Mouse (Mus musculus) embryonic facial prominence, embryonic 12.5 days (tissue): ENCODE data around the gene Enpp6. TPM values are rescaled to one million over a fixed set of nuclear protein-coding genes. Genes with fewer than 3 reads are reported as not detected.

Experiments
- ATAC-seq: fragments of 200-750 bp; cut with Nextera tagmentation; 2 replicates; pipeline ENCODE4 v1.8.0; 2017; ENCODE audit not compliant: insufficient number of reproducible peaks, insufficient read depth, low FRiP score, low TSS enrichment
- H3K27ac ChIP-seq: fragments of 300-500 bp; sonication (generic); 2 replicates; pipeline ENCODE4 v1.5.1; 2016; ENCODE audit warnings: mild to moderate bottlenecking
- H3K27me3 ChIP-seq: fragments of 300-500 bp; sonication (generic); 2 replicates; pipeline ENCODE4 v1.6.1; 2016; ENCODE audit warnings: mild to moderate bottlenecking, moderate library complexity
- H3K36me3 ChIP-seq: fragments of 300-500 bp; sonication (generic); 2 replicates; pipeline ENCODE4 v1.6.1; 2016; ENCODE audit warnings: mild to moderate bottlenecking
- H3K4me1 ChIP-seq: fragments of 300-500 bp; sonication (generic); 2 replicates; pipeline ENCODE4 v1.6.1; 2016
- H3K4me2 ChIP-seq: fragments of 300-500 bp; sonication (generic); replicated peaks from 2 replicates; pipeline ENCODE4 v1.6.1; 2016; ENCODE audit warnings: mild to moderate bottlenecking, moderate library complexity
- H3K4me3 ChIP-seq: fragments of 300-500 bp; sonication (generic); 2 replicates; pipeline ENCODE4 v1.5.1; 2016; ENCODE audit warnings: mild to moderate bottlenecking
- H3K9ac ChIP-seq: fragments of 300-500 bp; sonication (generic); 2 replicates; pipeline ENCODE4 v1.6.1; 2016; ENCODE audit warnings: mild to moderate bottlenecking, moderate library complexity
- H3K9me3 ChIP-seq: fragments of 300-500 bp; sonication (generic); 2 replicates; pipeline ENCODE4 v1.6.1; 2016; ENCODE audit warnings: mild to moderate bottlenecking, moderate library complexity
- WGBS: fragments of 180-500 bp; shearing (Covaris S2); methylation state at CpG from one replicate; pipeline ENCODE4 v1.1.7; 2016; 5-methylcytosine and 5-hydroxymethylcytosine counted together
- polyA plus RNA-seq: library from polyadenylated mRNA; unstranded; fragments of >200 nt; fragmentation: Nextera tagmentation; extraction: Ambion mirVana; gene quantifications from 2 replicates; pipeline ENCODE4 v1.2.1, GENCODE M21; 2016

Gene Enpp6
- polyA plus RNA-seq, 1 experiment from 2014 or later = 0.46 TPM

- H3K9ac ChIP-seq = no peak overlapping the region
- no peaks in the 10 kb centered on the region for H3K9me3 ChIP-seq
- H3K27ac ChIP-seq = no peak overlapping the region
- ATAC-seq = no peak
- no peaks in the 10 kb centered on the region for H3K27me3 ChIP-seq
- H3K4me2 ChIP-seq = no peak overlapping the region
- no peak overlapping the region for H3K4me3 ChIP-seq
- H3K4me1 ChIP-seq = 0 out of 2 replicates have a peak, but pooled peaks cover 4% of the 10 kb centered on the region
- 24% methylated on average over 8 of the region's 8 CpGs for WGBS
- no peaks in the 10 kb centered on the region for H3K36me3 ChIP-seq
Measured at GRCm38 (mm10) chr8:46963619-46964145, 23.0 kb upstream of the Enpp6 start.

DNA sequence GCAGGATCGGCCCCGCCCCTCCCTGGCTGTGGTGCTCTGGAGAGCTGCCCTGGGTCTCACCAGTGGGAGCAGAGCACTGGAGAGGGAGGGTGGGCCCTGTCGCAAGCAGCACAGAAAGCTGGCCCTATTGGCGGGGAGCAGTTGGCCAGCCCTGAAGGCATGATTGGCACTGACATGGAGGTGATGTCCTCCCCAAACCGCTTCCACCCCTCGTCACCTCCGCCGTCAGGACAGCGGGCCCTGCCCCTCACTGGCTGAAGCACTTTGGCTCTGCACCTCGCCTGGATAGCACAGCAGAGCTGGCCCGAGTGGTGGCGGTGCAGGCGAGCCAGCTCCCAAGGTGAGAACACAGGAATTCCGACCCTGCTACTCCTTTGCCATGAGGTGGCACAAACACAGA, 20.9 kb upstream of the Enpp6 start:
- Histone ChIP-seq H3K27me3 (no peaks in the 10 kb centered on the region), H3K4me1 (0 out of 2 replicates have a peak, but pooled peaks cover 4% of the 10 kb centered on the region), H3K4me2 (no peak overlapping the region), H3K4me3 (no peak overlapping the region), H3K9me3 (no peaks in the 10 kb centered on the region), H3K9ac (no peak overlapping the region), H3K36me3 (no peaks in the 10 kb centered on the region), H3K27ac (no peak overlapping the region)
- ATAC-seq = no peak
- 58% methylated on average over 14 of the region's 14 CpGs for WGBS

DNA sequence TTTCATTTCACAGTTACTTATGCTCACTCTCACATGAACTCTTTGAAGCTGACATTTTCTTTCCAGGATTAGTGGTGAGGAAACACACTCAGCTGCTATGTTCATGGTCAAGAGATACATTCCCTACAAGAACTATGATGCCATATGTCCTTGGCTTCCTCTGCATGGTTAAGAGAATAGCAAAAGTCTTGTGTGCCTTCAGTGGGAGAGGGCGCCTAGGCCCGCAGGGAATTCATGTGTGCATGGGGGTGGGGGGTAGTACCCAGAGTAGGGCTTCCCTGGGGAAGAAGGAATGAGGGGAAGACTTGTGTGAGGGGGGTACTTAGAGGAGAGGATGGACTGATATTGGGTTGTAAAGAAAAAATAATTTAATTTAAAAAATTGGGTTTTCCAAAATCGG, 18.0 kb upstream of the Enpp6 start:
- ATAC-seq = no peak
- Histone ChIP-seq H3K4me2 (no peak overlapping the region), H3K36me3 (no peaks in the 10 kb centered on the region), H3K27me3 (no peaks in the 10 kb centered on the region), H3K9ac (no peak overlapping the region), H3K27ac (no peak overlapping the region), H3K9me3 (no peaks in the 10 kb centered on the region), H3K4me1 (no peaks in the 10 kb centered on the region), H3K4me3 (no peak overlapping the region)
- 88% methylated on average over 3 of the region's 3 CpGs for whole genome bisulfite sequencing

GRCm38 (mm10) chr8:46969386-46969785, 17.3 kb upstream of the Enpp6 start:
- H3K4me1 ChIP-seq = no peaks in the 10 kb centered on the region
- H3K27ac ChIP-seq = no peak overlapping the region
- H3K4me2 ChIP-seq = no peak overlapping the region
- no peaks in the 10 kb centered on the region for H3K36me3 ChIP-seq
- no peaks in the 10 kb centered on the region for H3K9me3 ChIP-seq
- H3K4me3 ChIP-seq = no peak overlapping the region
- no peaks in the 10 kb centered on the region for H3K27me3 ChIP-seq
- 73% methylated on average over 2 of the region's 2 CpGs for WGBS
- no peak overlapping the region for H3K9ac ChIP-seq
- no peak for ATAC-seq

GRCm38 (mm10) chr8:46977376-46977775, 9.3 kb upstream of the Enpp6 start:
- Histone ChIP-seq H3K27ac (no peak overlapping the region), H3K9ac (no peak overlapping the region), H3K4me3 (no peak overlapping the region), H3K4me1 (no peaks in the 10 kb centered on the region), H3K4me2 (no peak overlapping the region), H3K36me3 (no peaks in the 10 kb centered on the region), H3K9me3 (no peaks in the 10 kb centered on the region; the same call in 1 of the 2 replicates), H3K27me3 (no peaks in the 10 kb centered on the region)
- ATAC-seq = no peak
- WGBS = 85% methylated on average over 4 of the region's 4 CpGs

- no peak overlapping the region for H3K27ac ChIP-seq
- H3K9ac ChIP-seq = no peak overlapping the region
- H3K4me2 ChIP-seq = no peak overlapping the region
- no peaks in the 10 kb centered on the region for H3K27me3 ChIP-seq
- H3K4me1 ChIP-seq = no peaks in the 10 kb centered on the region
- no peaks in the 10 kb centered on the region for H3K36me3 ChIP-seq
- WGBS = 86% methylated on average over 6 of the region's 6 CpGs
- ATAC-seq = no peak
- no peaks in the 10 kb centered on the region for H3K9me3 ChIP-seq
- H3K4me3 ChIP-seq = no peak overlapping the region
Measured at GRCm38 (mm10) chr8:46982166-46982565, 4.5 kb upstream of the Enpp6 start.

DNA sequence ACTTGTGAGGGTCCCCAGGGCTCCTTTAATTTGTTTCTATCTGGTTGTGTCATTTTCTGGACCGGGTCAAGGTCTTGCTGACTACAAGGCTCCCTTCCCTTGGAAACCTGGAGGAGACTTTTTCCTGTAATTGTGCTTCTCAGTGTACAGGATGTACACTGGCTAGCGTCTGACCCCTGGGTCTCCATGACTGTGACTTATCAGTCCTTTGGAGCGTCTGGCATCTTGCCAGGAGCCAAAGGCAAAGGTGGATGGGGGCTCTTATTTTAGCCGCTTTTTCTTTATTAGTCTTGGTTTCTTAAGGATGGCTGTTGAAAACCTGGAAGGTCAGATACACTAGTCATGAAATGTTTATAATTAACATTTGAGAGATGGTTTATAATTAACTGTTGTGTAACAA, 3.9 kb upstream of the Enpp6 start:
- Histone ChIP-seq H3K27ac (no peak overlapping the region), H3K4me3 (no peak overlapping the region), H3K36me3 (no peaks in the 10 kb centered on the region), H3K9ac (no peak overlapping the region), H3K27me3 (no peaks in the 10 kb centered on the region), H3K9me3 (no peaks in the 10 kb centered on the region), H3K4me1 (no peaks in the 10 kb centered on the region), H3K4me2 (no peak overlapping the region)
- 76% methylated on average over 4 of the region's 4 CpGs for WGBS
- no peak for ATAC-seq

DNA sequence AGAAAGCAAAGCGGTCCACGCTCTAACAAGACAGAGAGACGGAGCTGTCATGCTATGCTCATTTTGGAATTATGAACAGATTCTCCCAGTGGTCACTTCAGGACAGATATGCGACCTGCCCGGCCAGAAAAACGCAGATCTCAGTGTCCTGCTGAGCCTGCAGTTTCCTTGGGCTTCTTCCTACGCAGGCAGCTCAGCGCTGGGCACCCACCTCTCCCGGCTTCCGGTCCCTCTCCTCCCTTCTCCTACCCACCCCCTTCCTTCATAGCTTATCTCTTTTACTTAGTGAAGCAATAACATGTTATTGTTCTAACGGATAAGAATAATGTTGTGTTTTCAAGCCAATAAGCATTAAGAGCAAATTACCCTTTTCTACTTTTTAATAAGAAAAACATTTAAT, 2.0 kb upstream of the Enpp6 start:
- Histone ChIP-seq H3K9me3 (no peaks in the 10 kb centered on the region), H3K36me3 (no peaks in the 10 kb centered on the region), H3K4me2 (no peak overlapping the region), H3K4me1 (no peaks in the 10 kb centered on the region), H3K4me3 (no peak overlapping the region), H3K27ac (no peak overlapping the region), H3K9ac (no peak overlapping the region), H3K27me3 (no peaks in the 10 kb centered on the region)
- no peak for ATAC-seq
- 79% methylated on average over 11 of the region's 11 CpGs for WGBS

DNA sequence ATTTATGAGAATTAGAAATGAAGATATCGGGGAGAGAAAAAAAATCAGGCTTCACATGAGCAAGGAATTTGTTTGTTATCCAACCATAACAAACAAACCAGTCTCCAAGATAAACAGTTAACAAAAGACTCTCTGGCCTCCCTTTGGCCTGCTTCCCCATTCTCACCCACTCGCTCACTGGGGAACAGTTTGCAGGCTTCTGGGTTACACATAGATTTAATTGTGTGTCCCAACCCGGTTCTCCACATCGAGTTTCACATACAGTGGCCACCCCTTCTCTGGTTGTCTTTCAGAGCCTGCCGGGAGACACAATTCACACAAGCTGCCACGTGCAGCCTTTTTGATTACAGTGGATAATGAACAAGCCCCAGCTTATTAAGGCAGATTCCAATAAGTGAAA, 1.7 kb downstream of the Enpp6 start:
- no peak overlapping the region for H3K9ac ChIP-seq
- H3K4me3 ChIP-seq = no peak overlapping the region
- H3K4me1 ChIP-seq = peaks cover 8% of the 10 kb centered on the region
- no peaks in the 10 kb centered on the region for H3K27me3 ChIP-seq
- no peak overlapping the region for H3K27ac ChIP-seq
- no peaks in the 10 kb centered on the region for H3K9me3 ChIP-seq
- H3K4me2 ChIP-seq = no peak overlapping the region
- ATAC-seq = no peak
- no peaks in the 10 kb centered on the region for H3K36me3 ChIP-seq
- 68% methylated on average over 6 of the region's 6 CpGs for WGBS

DNA sequence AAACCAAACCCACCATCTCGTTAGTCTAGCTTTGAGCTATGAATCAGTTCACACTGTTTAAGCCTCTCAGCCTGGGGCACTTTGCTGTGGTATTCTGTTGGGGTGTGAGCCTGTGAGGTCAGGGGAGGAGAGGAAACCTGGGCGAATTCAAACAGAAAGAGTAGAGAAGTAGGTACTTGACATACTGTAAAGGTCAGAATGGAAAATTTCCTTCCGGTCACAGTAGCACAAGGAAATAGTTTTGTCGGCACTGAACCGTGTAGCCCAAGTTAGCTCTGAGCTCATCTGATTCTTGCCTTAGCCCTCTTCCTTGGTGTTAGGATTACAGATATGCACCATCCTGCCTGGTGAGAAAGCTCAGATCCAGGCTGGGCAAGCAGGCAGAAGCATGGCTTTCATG, 4.4 kb downstream of the Enpp6 start:
- Histone ChIP-seq H3K9ac (no peak overlapping the region), H3K9me3 (no peaks in the 10 kb centered on the region), H3K4me2 (no peak overlapping the region), H3K27ac (no peak overlapping the region), H3K36me3 (no peaks in the 10 kb centered on the region), H3K4me3 (no peak overlapping the region), H3K27me3 (no peaks in the 10 kb centered on the region), H3K4me1 (peaks cover 8% of the 10 kb centered on the region)
- no peak for ATAC-seq
- WGBS = 53% methylated on average over 5 of the region's 5 CpGs

DNA sequence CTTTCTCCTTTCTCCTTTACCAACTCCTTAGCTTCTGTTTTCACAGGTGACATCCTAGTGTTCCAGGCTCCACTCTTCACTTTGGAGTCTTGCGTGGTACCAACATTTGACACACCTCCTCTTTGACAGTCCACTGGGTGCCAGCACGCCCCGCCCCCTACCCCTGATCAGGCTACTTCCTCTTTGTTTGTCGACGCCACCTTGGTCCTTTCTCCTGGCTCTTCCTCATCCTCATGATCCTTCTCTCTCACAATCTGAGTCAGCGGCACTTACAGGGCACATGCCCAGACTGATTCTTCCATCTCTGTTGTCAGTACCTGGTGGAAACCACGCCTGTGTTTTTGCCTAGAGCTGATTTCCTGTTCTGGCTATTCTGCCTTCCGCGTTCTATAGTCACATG, 5.9 kb downstream of the Enpp6 start:
- Histone ChIP-seq H3K27ac (no peak overlapping the region), H3K27me3 (no peaks in the 10 kb centered on the region), H3K36me3 (no peaks in the 10 kb centered on the region), H3K4me2 (no peak overlapping the region), H3K4me1 (peaks cover 8% of the 10 kb centered on the region), H3K9ac (no peak overlapping the region), H3K4me3 (no peak overlapping the region), H3K9me3 (no peaks in the 10 kb centered on the region)
- WGBS = 85% methylated on average over 9 of the region's 9 CpGs
- ATAC-seq = no peak

DNA sequence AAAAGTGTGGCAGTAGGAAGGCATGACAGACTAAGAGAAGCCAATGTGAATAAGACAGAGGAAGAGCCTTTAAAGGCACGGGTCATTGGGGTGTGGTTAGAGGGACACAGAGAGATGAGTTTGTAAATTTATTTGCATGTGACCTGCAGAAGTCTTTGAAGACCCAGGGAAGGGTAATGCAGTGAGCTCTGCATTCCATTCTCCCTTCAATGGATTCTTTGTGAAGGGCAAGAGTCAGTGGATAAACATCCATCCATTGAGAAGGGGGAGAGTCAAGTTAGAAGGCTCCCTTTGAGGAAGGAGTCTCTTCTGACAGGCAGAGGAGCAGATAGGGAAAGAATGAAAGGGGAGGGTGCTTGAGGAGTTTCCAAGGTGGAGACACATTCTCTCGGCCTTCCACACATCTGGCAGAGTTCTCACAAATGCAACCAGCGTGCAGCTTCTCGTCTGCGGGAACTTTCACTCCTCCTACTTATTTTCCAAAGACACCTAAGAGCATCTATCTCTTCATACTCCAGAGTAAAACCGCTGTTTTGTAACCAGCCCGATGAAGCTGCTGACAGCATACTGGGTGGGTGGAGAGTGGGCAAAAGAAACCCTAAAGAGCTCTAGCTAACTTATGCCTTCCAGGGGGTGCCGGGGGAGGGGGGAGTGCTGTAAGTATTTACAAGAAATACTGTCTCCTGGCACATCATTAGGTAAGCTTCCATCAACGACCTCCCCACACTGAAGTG, 9.4 kb downstream of the Enpp6 start:
- no peak overlapping the region for H3K27ac ChIP-seq

More for the DNA sequence above, 9.4 kb downstream of the Enpp6 start:
- Histone ChIP-seq H3K27me3 (no peaks in the 10 kb centered on the region), H3K4me1 (peaks cover 8% of the 10 kb centered on the region), H3K9ac (no peak overlapping the region), H3K4me3 (no peak overlapping the region), H3K9me3 (no peaks in the 10 kb centered on the region), H3K36me3 (no peaks in the 10 kb centered on the region), H3K4me2 (no peak overlapping the region)
- 46% methylated on average over 9 of the region's 9 CpGs for WGBS
- ATAC-seq = no peak
